Mouse (Mus musculus): ENCODE results near the gene Mutyh.

DNA sequence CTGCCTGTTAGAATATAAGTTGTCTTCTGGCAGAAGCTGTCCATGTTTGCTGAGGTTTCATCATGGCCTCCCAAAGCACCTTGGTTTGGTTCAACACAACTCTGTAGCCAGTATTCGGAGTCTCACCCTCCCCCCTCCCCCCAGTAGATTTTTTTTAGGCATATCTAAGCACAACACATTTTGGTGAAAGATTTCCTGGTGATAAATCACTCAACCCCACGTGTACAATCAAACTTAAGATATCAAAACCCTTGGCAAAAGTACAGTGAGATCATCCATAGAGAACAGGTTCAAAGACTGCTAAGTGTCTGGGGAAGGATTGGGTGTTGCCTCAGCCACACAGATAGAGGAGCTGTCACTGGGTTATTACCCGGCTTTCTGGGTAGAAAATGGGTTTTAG lies 3.5 kb downstream of the Mutyh start:
- TF ChIP-seq CTCF (IDR thresholded peaks at IDR 0.05) (no peak), EP300 (IDR thresholded peaks at IDR 0.05) (no peak)
